Mouse (Mus musculus) adrenal gland, adult 18-20 months (tissue): ENCODE data around the gene Prf1. TPM values are rescaled to one million over a fixed set of nuclear protein-coding genes. Genes with fewer than 3 reads are reported as not detected.
A peak's percentile ranks its signal among the peaks of the same experiment; 100 is the strongest.

Experiments
- DNase-seq, 2 experiments: peaks; one replicate each; pipeline ENCODE4 v3.0.0; 2021 to 2022; ENCODE audit warnings: low spot score in 2 of 2
- total RNA-seq, 2 experiments: library from RNA; stranded (reverse); gene quantifications; 1 replicate in 1 of 2; 2 replicates in 1 of 2; pipeline ENCODE4 v1.2.3; 2021

Prf1 gene
- total RNA-seq, 2 experiments from 2014 or later = 0.30 to 0.67 TPM

GRCm38 (mm10) chr10:61336592-61336991, 39.0 kb downstream of the Prf1 start:
- no peak for DNase-seq

GRCm38 (mm10) chr10:61337665-61338064, 40.0 kb downstream of the Prf1 start:
- DNase-seq = no peak

GRCm38 (mm10) chr10:61339216-61339615, 41.6 kb downstream of the Prf1 start:
- no peak for DNase-seq

GRCm38 (mm10) chr10:61340247-61340646, 42.6 kb downstream of the Prf1 start:
- DNase-seq = no peak

GRCm38 (mm10) chr10:61341045-61341444, 43.4 kb downstream of the Prf1 start:
- DNase-seq = no peak

- DNase-seq = peak; percentile 76 to 81
Observed at GRCm38 (mm10) chr10:61341557-61341956, 43.9 kb downstream of the Prf1 start.

- no peak for DNase-seq
Observed at GRCm38 (mm10) chr10:61342750-61343149, 45.1 kb downstream of the Prf1 start.

- peak; percentile 61 to 78 for DNase-seq
Observed at GRCm38 (mm10) chr10:61343950-61344349, 46.3 kb downstream of the Prf1 start.

- DNase-seq = no peak
Observed at GRCm38 (mm10) chr10:61345179-61345578, 47.5 kb downstream of the Prf1 start.

GRCm38 (mm10) chr10:61346374-61346773, 48.7 kb downstream of the Prf1 start:
- no peak for DNase-seq

GRCm38 (mm10) chr10:61351216-61351615, 53.6 kb downstream of the Prf1 start:
- no peak for DNase-seq

Other genes with a start within 250 kb of the Prf1 start
- 10 to 100 TPM; 17.1 to 23.6 TPM for gene Pcbd1, start 208.5 kb upstream of the Prf1 start, total RNA-seq
- gene Sgpl1, start 150.1 kb upstream of the Prf1 start, total RNA-seq = 10 to 100 TPM; 73.9 to 83.4 TPM
- gene Tbata, start 125.9 kb upstream of the Prf1 start, total RNA-seq = not detected
- gene Adamts14, start 24.4 kb upstream of the Prf1 start, total RNA-seq = 1 to 10 TPM; 1.9 to 2.3 TPM
- gene Pald1, start 85.7 kb downstream of the Prf1 start, total RNA-seq = 10 to 100 TPM; 17.3 to 31.1 TPM
- not detected for gene Nodal, start 120.1 kb downstream of the Prf1 start, total RNA-seq
- gene Eif4ebp2, start 154.8 kb downstream of the Prf1 start, total RNA-seq = 100 to 1,000 TPM; 111 to 113 TPM
- 10 to 100 TPM in 1 of 2 experiments, 1 to 10 TPM in 1; 7.4 to 15.9 TPM for gene Lrrc20, start 178.0 kb downstream of the Prf1 start, total RNA-seq